Mouse (Mus musculus) stomach, embryonic 15.5 days (tissue): Measurements from ENCODE around the gene Olfr16. TPM values are rescaled to one million over a fixed set of nuclear protein-coding genes. Genes with fewer than 3 reads are reported as not detected.
A peak's percentile ranks its signal among the peaks of the same experiment; 100 is the strongest.

Experiments
- ATAC-seq: fragments of 200-750 bp; cut with Nextera tagmentation; 2 replicates; pipeline ENCODE4 v1.8.0; 2017; ENCODE audit warnings: low read depth, moderate number of reproducible peaks, moderate TSS enrichment; ENCODE audit not compliant: insufficient read depth, low FRiP score
- H3K27ac ChIP-seq: fragments of 300-500 bp; sonication (generic); 2 replicates; pipeline ENCODE4 v1.5.1; 2015; ENCODE audit warnings: mild to moderate bottlenecking, inconsistent platforms
- H3K27me3 ChIP-seq: fragments of 300-500 bp; sonication (generic); replicated peaks from 2 replicates; pipeline ENCODE4 v1.6.1; 2015; ENCODE audit warnings: inconsistent platforms
- H3K36me3 ChIP-seq: fragments of 300-500 bp; sonication (generic); 2 replicates; pipeline ENCODE4 v1.6.1; 2015; ENCODE audit warnings: inconsistent platforms
- H3K4me1 ChIP-seq: fragments of 300-500 bp; sonication (generic); 2 replicates; pipeline ENCODE4 v1.6.1; 2015; ENCODE audit warnings: inconsistent platforms
- H3K4me2 ChIP-seq: fragments of 300-500 bp; sonication (generic); 2 replicates; pipeline ENCODE4 v1.6.1; 2015; ENCODE audit warnings: mild to moderate bottlenecking, inconsistent platforms
- H3K4me3 ChIP-seq: fragments of 300-500 bp; sonication (generic); replicated peaks from 2 replicates; pipeline ENCODE4 v1.5.1; 2015; ENCODE audit warnings: inconsistent platforms
- H3K9ac ChIP-seq: fragments of 300-500 bp; sonication (generic); 2 replicates; pipeline ENCODE4 v1.6.1; 2015; ENCODE audit warnings: inconsistent platforms
- H3K9me3 ChIP-seq: fragments of 300-500 bp; sonication (generic); 2 replicates; pipeline ENCODE4 v1.6.1; 2016; ENCODE audit warnings: inconsistent platforms
- WGBS: fragments of 180-500 bp; shearing (Covaris S2); methylation state at CpG from one replicate; pipeline ENCODE4 v1.1.7; 2015; 5-methylcytosine and 5-hydroxymethylcytosine counted together
- polyA plus RNA-seq: library from polyadenylated mRNA; unstranded; fragments of >200 nt; fragmentation: Nextera tagmentation; extraction: Ambion mirVana; gene quantifications from 2 replicates; pipeline ENCODE4 v1.2.1, GENCODE M21; 2015

The Olfr16 gene
- not detected in 2 replicates for polyA plus RNA-seq

GRCm38 (mm10) chr1:172950160-172950559 is at the start of gene Olfr16:
Gene Olfr16 (plus strand): TSS chr1:172950409.
- no peak within 1 kb of the TSS for H3K4me3 ChIP-seq
- no peaks in the 10 kb centered on the region for H3K36me3 ChIP-seq
- no peak within 1 kb of the TSS for H3K4me2 ChIP-seq
- H3K4me1 ChIP-seq, result no peaks in the 10 kb centered on the region
- H3K9ac ChIP-seq, result no peak within 1 kb of the TSS
- no peaks in the 10 kb centered on the region for H3K9me3 ChIP-seq
- 46% methylated on average over 1 of the region's 1 CpGs for WGBS
- no peak within 1 kb of the TSS for H3K27ac ChIP-seq
- ATAC-seq, result no peak
- H3K27me3 ChIP-seq, result no peaks in the 10 kb centered on the region

- Histone ChIP-seq H3K4me2 (no peak overlapping the region), H3K4me1 (no peaks in the 10 kb centered on the region), H3K9me3 (no peaks in the 10 kb centered on the region), H3K36me3 (no peaks in the 10 kb centered on the region), H3K4me3 (no peak overlapping the region), H3K27ac (no peak overlapping the region), H3K9ac (no peak overlapping the region), H3K27me3 (no peaks in the 10 kb centered on the region)
- no peak for ATAC-seq
These were observed 46.9 kb upstream of the Olfr16 start for GRCm38 (mm10) chr1:172903313-172903712.

- WGBS, result 82% methylated on average over 1 of the region's 1 CpGs
- no peaks in the 10 kb centered on the region for H3K36me3 ChIP-seq
These were observed 33.1 kb upstream of the Olfr16 start for GRCm38 (mm10) chr1:172917115-172917514.

GRCm38 (mm10) chr1:172918450-172918849 is 31.8 kb upstream of the Olfr16 start:
- 75% methylated on average over 2 of the region's 2 CpGs for WGBS
- no peaks in the 10 kb centered on the region for H3K4me1 ChIP-seq
- H3K4me2 ChIP-seq, result no peak overlapping the region

More at GRCm38 (mm10) chr1:172917115-172917514, 33.1 kb upstream of the Olfr16 start:
- Histone ChIP-seq H3K9me3 (no peaks in the 10 kb centered on the region), H3K9ac (no peak overlapping the region), H3K27ac (no peak overlapping the region), H3K27me3 (no peaks in the 10 kb centered on the region), H3K4me1 (no peaks in the 10 kb centered on the region), H3K4me2 (no peak overlapping the region), H3K4me3 (no peak overlapping the region)
- ATAC-seq, result no peak

GRCm38 (mm10) chr1:172932197-172932596 is 18.0 kb upstream of the Olfr16 start:
- ATAC-seq, result no peak
- Histone ChIP-seq H3K4me3 (no peak overlapping the region), H3K4me1 (no peaks in the 10 kb centered on the region), H3K4me2 (no peak overlapping the region), H3K9me3 (no peaks in the 10 kb centered on the region), H3K9ac (no peak overlapping the region), H3K27me3 (no peaks in the 10 kb centered on the region), H3K36me3 (no peaks in the 10 kb centered on the region), H3K27ac (no peak overlapping the region)
- WGBS, result 90% methylated on average over 2 of the region's 2 CpGs

More at GRCm38 (mm10) chr1:172918450-172918849, 31.8 kb upstream of the Olfr16 start:
- no peaks in the 10 kb centered on the region for H3K9me3 ChIP-seq
- no peak for ATAC-seq
- no peaks in the 10 kb centered on the region for H3K27me3 ChIP-seq
- no peak overlapping the region for H3K9ac ChIP-seq
- H3K4me3 ChIP-seq, result no peak overlapping the region
- no peaks in the 10 kb centered on the region for H3K36me3 ChIP-seq
- H3K27ac ChIP-seq, result no peak overlapping the region

- Histone ChIP-seq H3K9me3 (no peaks in the 10 kb centered on the region), H3K4me3 (no peak overlapping the region), H3K9ac (no peak overlapping the region), H3K4me1 (no peaks in the 10 kb centered on the region), H3K27ac (no peak overlapping the region), H3K27me3 (no peaks in the 10 kb centered on the region), H3K36me3 (no peaks in the 10 kb centered on the region), H3K4me2 (no peak overlapping the region)
- WGBS, result 74% methylated on average over 2 of the region's 2 CpGs
- no peak for ATAC-seq
These were observed 1.0 kb downstream of the Olfr16 start for GRCm38 (mm10) chr1:172951171-172951720.

- ATAC-seq, result no peak
- H3K4me3 ChIP-seq, result no peak overlapping the region
- H3K9me3 ChIP-seq, result no peaks in the 10 kb centered on the region
- H3K4me1 ChIP-seq, result no peaks in the 10 kb centered on the region
- WGBS, result 47% methylated on average over 4 of the region's 4 CpGs
- H3K27me3 ChIP-seq, result no peaks in the 10 kb centered on the region
- no peak overlapping the region for H3K4me2 ChIP-seq
- no peak overlapping the region for H3K27ac ChIP-seq
- no peaks in the 10 kb centered on the region for H3K36me3 ChIP-seq
- H3K9ac ChIP-seq, result no peak overlapping the region
These were observed 5.2 kb downstream of the Olfr16 start for GRCm38 (mm10) chr1:172955376-172955775.

GRCm38 (mm10) chr1:172960452-172960851 is 10.2 kb downstream of the Olfr16 start:
- Histone ChIP-seq H3K9ac (no peak overlapping the region), H3K27me3 (no peaks in the 10 kb centered on the region), H3K4me2 (no peak overlapping the region), H3K9me3 (no peaks in the 10 kb centered on the region), H3K27ac (no peak overlapping the region), H3K4me1 (no peaks in the 10 kb centered on the region), H3K4me3 (no peak overlapping the region), H3K36me3 (no peaks in the 10 kb centered on the region)
- 39% methylated on average over 1 of the region's 1 CpGs for WGBS
- no peak for ATAC-seq

- Histone ChIP-seq H3K27ac (peak overlapping the region; percentile 28; the same call in 1 of the 2 replicates), H3K4me3 (no peak overlapping the region), H3K9me3 (no peaks in the 10 kb centered on the region), H3K27me3 (no peaks in the 10 kb centered on the region), H3K4me1 (no peaks in the 10 kb centered on the region), H3K4me2 (no peak overlapping the region), H3K9ac (no peak overlapping the region), H3K36me3 (no peaks in the 10 kb centered on the region)
- no peak; the same call in 1 of the 2 replicates for ATAC-seq
- WGBS, result 55% methylated on average over 12 of the region's 12 CpGs
These were observed 39.8 kb downstream of the Olfr16 start for GRCm38 (mm10) chr1:172989794-172990634.

GRCm38 (mm10) chr1:172990635-172991009 is 40.4 kb downstream of the Olfr16 start:
- no peaks in the 10 kb centered on the region for H3K4me1 ChIP-seq
- H3K27ac ChIP-seq, result no peak overlapping the region
- no peak overlapping the region for H3K4me2 ChIP-seq
- no peaks in the 10 kb centered on the region for H3K36me3 ChIP-seq
- 68% methylated on average over 3 of the region's 3 CpGs for WGBS
- H3K4me3 ChIP-seq, result no peak overlapping the region
- H3K9me3 ChIP-seq, result no peaks in the 10 kb centered on the region
- H3K27me3 ChIP-seq, result no peaks in the 10 kb centered on the region
- ATAC-seq, result no peak
- no peak overlapping the region for H3K9ac ChIP-seq
